ENCODE assay signal across 7 mouse cellular contexts in genomic region chr3:148977124-148977529, GRCm38 (mm10). TPM values are rescaled to one million over a fixed set of nuclear protein-coding genes. Genes with fewer than 3 reads are reported as not detected.
A peak's percentile ranks its signal among the peaks of the same experiment; 100 is the strongest.
DNase-seq lines count a peak whose midpoint lies in the region; ATAC-seq lines count a peak whose summit lies in the region.

No protein-coding gene starts in this region.

- intact Hi-C loops in left cerebral cortex, postnatal 36 days (cut with DNase I), result no loop called here

- WGBS in forebrain, embryonic 13.5 days, result 4% methylated on average over 16 of the region's 16 CpGs
- 33% methylated on average over 16 of the region's 16 CpGs for WGBS in intestine, embryonic 14.5 days
- 12% methylated on average over 16 of the region's 16 CpGs for WGBS in neural tube, embryonic 13.5 days

- H3K9ac ChIP-seq in forebrain, embryonic 13.5 days, result peak overlapping the region; percentile 56
- no peak overlapping the region for H3K9ac ChIP-seq in intestine, embryonic 14.5 days (ENCODE audit: low read length)
- peak overlapping the region; percentile 60 for H3K9ac ChIP-seq in neural tube, embryonic 13.5 days

- peak; percentile 25 to 46 for DNase-seq in left cerebral cortex, postnatal 36 days (ENCODE audit: low spot score in 2 of 2)
- no peak for DNase-seq in left cerebral cortex, adult 11 months (ENCODE audit: low spot score)
- DNase-seq in intestine, embryonic 14.5 days (ENCODE audit: low spot score), result peak; percentile 52
- DNase-seq in embryo, embryonic 10 days (ENCODE audit: low spot score), result no peak
- DNase-seq in urinary bladder, postnatal 10 days (ENCODE audit: low spot score), result no peak

- H3K27me3 ChIP-seq in forebrain, embryonic 13.5 days, result no peaks in the 10 kb centered on the region
- no peaks in the 10 kb centered on the region for H3K27me3 ChIP-seq in intestine, embryonic 14.5 days (replicated peaks; ENCODE audit: control insufficient read depth, insufficient read depth, low read length)
- no peaks in the 10 kb centered on the region for H3K27me3 ChIP-seq in neural tube, embryonic 13.5 days

- peak overlapping the region; percentile 37 for H3K4me3 ChIP-seq in forebrain, embryonic 13.5 days
- H3K4me3 ChIP-seq in intestine, embryonic 14.5 days (ENCODE audit: low read depth, low read length), result 0 out of 2 replicates have a peak overlapping the region, but pooled peaks have one; percentile 3
- H3K4me3 ChIP-seq in neural tube, embryonic 13.5 days, result peak overlapping the region; percentile 31

- H3K36me3 ChIP-seq in forebrain, embryonic 13.5 days (ENCODE audit: poor library complexity, severe bottlenecking), result no peaks in the 10 kb centered on the region
- no peaks in the 10 kb centered on the region for H3K36me3 ChIP-seq in intestine, embryonic 14.5 days (ENCODE audit: control insufficient read depth, insufficient read depth, low read length)
- no peaks in the 10 kb centered on the region for H3K36me3 ChIP-seq in neural tube, embryonic 13.5 days

- H3K9me3 ChIP-seq in forebrain, embryonic 13.5 days (replicated peaks), result no peaks in the 10 kb centered on the region
- no peaks in the 10 kb centered on the region for H3K9me3 ChIP-seq in intestine, embryonic 14.5 days (ENCODE audit: control insufficient read depth, low read length)
- no peaks in the 10 kb centered on the region for H3K9me3 ChIP-seq in neural tube, embryonic 13.5 days

- peak overlapping the region; percentile 74 for H3K27ac ChIP-seq in forebrain, embryonic 13.5 days
- no peak overlapping the region for H3K27ac ChIP-seq in intestine, embryonic 14.5 days (ENCODE audit: low read depth)
- peak overlapping the region; percentile 62 for H3K27ac ChIP-seq in neural tube, embryonic 13.5 days (replicated peaks)

- peak; percentile 89 for ATAC-seq in forebrain, embryonic 13.5 days
- ATAC-seq in intestine, embryonic 14.5 days (replicated peaks; ENCODE audit: low FRiP score, low TSS enrichment, low read depth), result no peak
- ATAC-seq in neural tube, embryonic 13.5 days (ENCODE audit: low read depth), result peak; percentile 79

- H3K4me1 ChIP-seq in forebrain, embryonic 13.5 days, result peaks cover 32% of the 10 kb centered on the region
- H3K4me1 ChIP-seq in intestine, embryonic 14.5 days (replicated peaks; ENCODE audit: control insufficient read depth, insufficient read depth, low read length), result peaks cover 24% of the 10 kb centered on the region; the same call in 1 of the 2 replicates
- peaks cover 56% of the 10 kb centered on the region for H3K4me1 ChIP-seq in neural tube, embryonic 13.5 days (replicated peaks)

- H3K4me2 ChIP-seq in forebrain, embryonic 13.5 days, result peak overlapping the region; percentile 64
- peak overlapping the region; percentile 6; the same call in 1 of the 2 replicates for H3K4me2 ChIP-seq in intestine, embryonic 14.5 days (ENCODE audit: low read length)
- peak overlapping the region; percentile 61 for H3K4me2 ChIP-seq in neural tube, embryonic 13.5 days

RNA-seq across cellular contexts. Expression of gene Adgrl2, which starts 13.2 kb away (rescaled TPM):
- 100 to 1,000 TPM; 123 to 129 TPM for total RNA-seq in left cerebral cortex, postnatal 36 days (2021)
- 70.1 and 76.1 TPM in 2 replicates for polyA plus RNA-seq in forebrain, embryonic 13.5 days (2015; fragmentation: Nextera tagmentation; extraction: Ambion mirVana)
- 63.6 and 64.6 TPM in 2 replicates for polyA plus RNA-seq in intestine, embryonic 14.5 days (2014; fragmentation: Nextera tagmentation; extraction: Ambion mirVana)
- 132 and 156 TPM in 2 replicates for polyA plus RNA-seq in neural tube, embryonic 13.5 days (2015; fragmentation: Nextera tagmentation; extraction: Ambion mirVana)

Comparison
In these comparisons a context has a peak if more than half of its experiments do, and no peak if none do; other contexts are left out.
1. DNase-seq: peak in left cerebral cortex, postnatal 36 days (2 of 2) and intestine, embryonic 14.5 days (single experiment); none in left cerebral cortex, adult 11 months (single experiment), embryo, embryonic 10 days (single experiment) and urinary bladder, postnatal 10 days (single experiment).
2. H3K4me2 ChIP-seq: peak in every context shown above with its lines; median percentile 64 in forebrain, embryonic 13.5 days; 61 in neural tube, embryonic 13.5 days; 6 in intestine, embryonic 14.5 days.
3. Peak in every context shown above with its lines, with median percentiles within 50 percentile points of each other: H3K4me3 ChIP-seq.